Mouse (Mus musculus) hindbrain, embryonic 15.5 days (tissue): ENCODE results near the gene Gldc. TPM values are rescaled to one million over a fixed set of nuclear protein-coding genes. Genes with fewer than 3 reads are reported as not detected.

Experiments used
- ATAC-seq: fragments of 200-750 bp; cut with Nextera tagmentation; 2 replicates; pipeline ENCODE4 v1.8.0; 2017; ENCODE audit warnings: low read depth, moderate number of reproducible peaks, moderate TSS enrichment; ENCODE audit not compliant: low FRiP score
- H3K27ac ChIP-seq: fragments of 300-500 bp; sonication (generic); replicated peaks from 2 replicates; pipeline ENCODE4 v1.5.1; 2015; ENCODE audit warnings: mild to moderate bottlenecking, inconsistent platforms
- H3K27me3 ChIP-seq: fragments of 300-500 bp; sonication (generic); 2 replicates; pipeline ENCODE4 v1.6.1; 2015; ENCODE audit warnings: control low read depth, inconsistent platforms
- H3K36me3 ChIP-seq: fragments of 300-500 bp; sonication (generic); 2 replicates; pipeline ENCODE4 v1.6.1; 2015; ENCODE audit warnings: control low read depth, inconsistent platforms
- H3K4me1 ChIP-seq: fragments of 300-500 bp; sonication (generic); replicated peaks from 2 replicates; pipeline ENCODE4 v1.6.1; 2015; ENCODE audit warnings: control low read depth, inconsistent platforms
- H3K4me2 ChIP-seq: fragments of 300-500 bp; sonication (generic); 2 replicates; pipeline ENCODE4 v1.6.1; 2015; ENCODE audit warnings: moderate library complexity, mild to moderate bottlenecking, inconsistent platforms
- H3K4me3 ChIP-seq: fragments of 300-500 bp; sonication (generic); 2 replicates; pipeline ENCODE4 v1.5.1; 2015; ENCODE audit warnings: mild to moderate bottlenecking, inconsistent platforms
- H3K9ac ChIP-seq: fragments of 300-500 bp; sonication (generic); 2 replicates; pipeline ENCODE4 v1.6.1; 2015; ENCODE audit warnings: inconsistent platforms
- H3K9me3 ChIP-seq: fragments of 300-500 bp; sonication (generic); 2 replicates; pipeline ENCODE4 v1.6.1; 2016; ENCODE audit warnings: control low read depth, inconsistent platforms
- WGBS: fragments of 180-500 bp; shearing (Covaris S2); methylation state at CpG from one replicate; pipeline ENCODE4 v1.1.7; 2015; 5-methylcytosine and 5-hydroxymethylcytosine counted together
- polyA plus RNA-seq: library from polyadenylated mRNA; unstranded; fragments of >200 nt; fragmentation: Nextera tagmentation; extraction: Ambion mirVana; gene quantifications from 2 replicates; pipeline ENCODE4 v1.2.1, GENCODE M21; 2015

Gene Gldc
- polyA plus RNA-seq, 1 experiment from 2014 or later: 9.3 TPM

- H3K9ac ChIP-seq: no peak overlapping the region
- no peaks in the 10 kb centered on the region for H3K36me3 ChIP-seq
- H3K9me3 ChIP-seq: no peaks in the 10 kb centered on the region
- peak overlapping the region; percentile 77 for H3K27ac ChIP-seq
- no peaks in the 10 kb centered on the region for H3K27me3 ChIP-seq
- H3K4me2 ChIP-seq: no peak overlapping the region
- H3K4me3 ChIP-seq: no peak overlapping the region
- peaks cover 43% of the 10 kb centered on the region for H3K4me1 ChIP-seq
- 76% methylated on average over 17 of the region's 17 CpGs for WGBS
- ATAC-seq: peak; percentile 40; the same call in 1 of the 2 replicates
These were observed 56.6 kb downstream of the Gldc start for GRCm38 (mm10) chr19:30118344-30119312.

GRCm38 (mm10) chr19:30117775-30118174, 57.5 kb downstream of the Gldc start:
- Histone ChIP-seq H3K4me2 (peak overlapping the region; percentile 7; the same call in 1 of the 2 replicates), H3K4me3 (no peak overlapping the region), H3K27ac (peak overlapping the region; percentile 77), H3K4me1 (peaks cover 43% of the 10 kb centered on the region), H3K9ac (no peak overlapping the region), H3K9me3 (no peaks in the 10 kb centered on the region), H3K36me3 (no peaks in the 10 kb centered on the region), H3K27me3 (no peaks in the 10 kb centered on the region)
- ATAC-seq: peak; percentile 81
- WGBS: 16% methylated on average over 9 of the region's 9 CpGs

- no peak for ATAC-seq
These were observed 58.0 kb downstream of the Gldc start for GRCm38 (mm10) chr19:30117241-30117640.

GRCm38 (mm10) chr19:30115606-30116005, 59.6 kb downstream of the Gldc start:
- no peak overlapping the region for H3K4me2 ChIP-seq
- no peak overlapping the region for H3K4me3 ChIP-seq
- H3K27me3 ChIP-seq: no peaks in the 10 kb centered on the region
- ATAC-seq: no peak
- no peak overlapping the region for H3K27ac ChIP-seq
- H3K9ac ChIP-seq: no peak overlapping the region
- H3K36me3 ChIP-seq: no peaks in the 10 kb centered on the region
- no peaks in the 10 kb centered on the region for H3K9me3 ChIP-seq
- 87% methylated on average over 5 of the region's 5 CpGs for WGBS
- peaks cover 43% of the 10 kb centered on the region for H3K4me1 ChIP-seq

More at GRCm38 (mm10) chr19:30117241-30117640, 58.0 kb downstream of the Gldc start:
- H3K4me3 ChIP-seq: no peak overlapping the region
- peak overlapping the region; percentile 77 for H3K27ac ChIP-seq
- H3K9ac ChIP-seq: no peak overlapping the region
- no peaks in the 10 kb centered on the region for H3K27me3 ChIP-seq
- no peaks in the 10 kb centered on the region for H3K9me3 ChIP-seq
- H3K4me2 ChIP-seq: peak overlapping the region; percentile 7; the same call in 1 of the 2 replicates
- no peaks in the 10 kb centered on the region for H3K36me3 ChIP-seq
- 56% methylated on average over 4 of the region's 4 CpGs for WGBS
- peaks cover 43% of the 10 kb centered on the region for H3K4me1 ChIP-seq

- Histone ChIP-seq H3K4me1 (peaks cover 43% of the 10 kb centered on the region), H3K4me2 (peak overlapping the region; percentile 18), H3K4me3 (no peak overlapping the region), H3K27ac (0 out of 2 replicates have a peak overlapping the region, but pooled peaks have one; percentile 23), H3K9me3 (no peaks in the 10 kb centered on the region), H3K9ac (no peak overlapping the region), H3K36me3 (no peaks in the 10 kb centered on the region), H3K27me3 (no peaks in the 10 kb centered on the region)
- 44% methylated on average over 14 of the region's 14 CpGs for WGBS
- no peak for ATAC-seq
These were observed 60.2 kb downstream of the Gldc start for GRCm38 (mm10) chr19:30114919-30115441.

GRCm38 (mm10) chr19:30112961-30113688, 62.1 kb downstream of the Gldc start:
- H3K4me3 ChIP-seq: no peak overlapping the region
- no peak overlapping the region for H3K9ac ChIP-seq
- H3K9me3 ChIP-seq: no peaks in the 10 kb centered on the region
- ATAC-seq: no peak
- H3K27ac ChIP-seq: no peak overlapping the region
- H3K36me3 ChIP-seq: no peaks in the 10 kb centered on the region
- no peaks in the 10 kb centered on the region for H3K27me3 ChIP-seq
- 82% methylated on average over 16 of the region's 16 CpGs for WGBS
- H3K4me1 ChIP-seq: peaks cover 45% of the 10 kb centered on the region
- no peak overlapping the region for H3K4me2 ChIP-seq

- no peaks in the 10 kb centered on the region for H3K9me3 ChIP-seq
- H3K27ac ChIP-seq: no peak overlapping the region
- no peak overlapping the region for H3K4me3 ChIP-seq
- H3K4me2 ChIP-seq: no peak overlapping the region
- no peaks in the 10 kb centered on the region for H3K27me3 ChIP-seq
- H3K36me3 ChIP-seq: no peaks in the 10 kb centered on the region
- no peak for ATAC-seq
- H3K4me1 ChIP-seq: peaks cover 38% of the 10 kb centered on the region
- H3K9ac ChIP-seq: no peak overlapping the region
- 96% methylated on average over 3 of the region's 3 CpGs for WGBS
These were observed 63.8 kb downstream of the Gldc start for GRCm38 (mm10) chr19:30111421-30111820.

GRCm38 (mm10) chr19:30109122-30109521, 66.1 kb downstream of the Gldc start:
- no peaks in the 10 kb centered on the region for H3K9me3 ChIP-seq
- no peaks in the 10 kb centered on the region for H3K27me3 ChIP-seq
- peaks cover 23% of the 10 kb centered on the region for H3K4me1 ChIP-seq
- no peak overlapping the region for H3K4me3 ChIP-seq
- H3K9ac ChIP-seq: no peak overlapping the region
- H3K27ac ChIP-seq: peak overlapping the region; percentile 74
- ATAC-seq: peak; percentile 68; the same call in 1 of the 2 replicates
- 27% methylated on average over 6 of the region's 6 CpGs for WGBS
- H3K4me2 ChIP-seq: peak overlapping the region; percentile 26; the same call in 1 of the 2 replicates
- H3K36me3 ChIP-seq: no peaks in the 10 kb centered on the region

- H3K4me1 ChIP-seq: peaks cover 23% of the 10 kb centered on the region
- H3K4me3 ChIP-seq: no peak overlapping the region
- 0 out of 2 replicates have a peak overlapping the region, but pooled peaks have one; percentile 10 for H3K9ac ChIP-seq
- no peaks in the 10 kb centered on the region for H3K9me3 ChIP-seq
- peak; percentile 67; the same call in 1 of the 2 replicates for ATAC-seq
- H3K36me3 ChIP-seq: no peaks in the 10 kb centered on the region
- 0 out of 2 replicates have a peak overlapping the region, but pooled peaks have one; percentile 26 for H3K4me2 ChIP-seq
- peak overlapping the region; percentile 74 for H3K27ac ChIP-seq
- H3K27me3 ChIP-seq: no peaks in the 10 kb centered on the region
These were observed 66.6 kb downstream of the Gldc start for GRCm38 (mm10) chr19:30108616-30109015.

- ATAC-seq: no peak
- H3K4me1 ChIP-seq: peaks cover 23% of the 10 kb centered on the region
- H3K36me3 ChIP-seq: no peaks in the 10 kb centered on the region
- H3K27ac ChIP-seq: 0 out of 2 replicates have a peak overlapping the region, but pooled peaks have one; percentile 30
- no peak overlapping the region for H3K9ac ChIP-seq
- H3K4me2 ChIP-seq: no peak overlapping the region
- WGBS: 38% methylated on average over 10 of the region's 10 CpGs
- no peaks in the 10 kb centered on the region for H3K9me3 ChIP-seq
- H3K27me3 ChIP-seq: no peaks in the 10 kb centered on the region
- H3K4me3 ChIP-seq: no peak overlapping the region
These were observed 67.9 kb downstream of the Gldc start for GRCm38 (mm10) chr19:30107221-30107845.

GRCm38 (mm10) chr19:30105045-30105842, 70.0 kb downstream of the Gldc start:
- no peaks in the 10 kb centered on the region for H3K36me3 ChIP-seq
- H3K4me3 ChIP-seq: no peak overlapping the region
- H3K4me2 ChIP-seq: no peak overlapping the region
- WGBS: 95% methylated on average over 6 of the region's 6 CpGs
- no peaks in the 10 kb centered on the region for H3K9me3 ChIP-seq
- no peaks in the 10 kb centered on the region for H3K27me3 ChIP-seq
- peaks cover 23% of the 10 kb centered on the region for H3K4me1 ChIP-seq
- no peak overlapping the region for H3K27ac ChIP-seq
- H3K9ac ChIP-seq: no peak overlapping the region
- ATAC-seq: no peak
